Mouse (Mus musculus): ENCODE measurements around the gene Irf1.

- TF ChIP-seq CTCF (IDR thresholded peaks at IDR 0.05; ENCODE audit: extremely low read depth, insufficient read depth, low read length) (no peak), POLR2A (IDR thresholded peaks at IDR 0.05; ENCODE audit: extremely low read depth, insufficient read depth, low read length) (peak; percentile 37; the same call in 1 of the 2 replicates)
Observed at GRCm38 (mm10) chr11:53763496-53764140, 6.2 kb upstream of the Irf1 start.

All from cortical plate, adult 2 months (tissue).